Mouse (Mus musculus) myocyte (in vitro differentiated cells): ENCODE data around the gene Hist1h2bf.

Experiments
- MYOG ChIP-seq, 3 experiments: IDR thresholded peaks; one replicate each; pipeline ENCODE4 v1.6.1; 2011; ENCODE audit warnings: control low read depth in 2 of 3, low read depth in 2 of 3, mild to moderate bottlenecking in 2 of 3; ENCODE audit not compliant: insufficient read length in 2 of 3, control insufficient read depth in 1 of 3, insufficient read depth in 1 of 3
- POLR2A ChIP-seq: IDR thresholded peaks from one replicate; pipeline ENCODE4 v1.6.1; 2011; ENCODE audit warnings: low read depth, mild to moderate bottlenecking, control low read depth, moderate library complexity; ENCODE audit not compliant: insufficient read length
- TCF12 ChIP-seq: IDR thresholded peaks from one replicate; pipeline ENCODE4 v1.6.1; 2011; ENCODE audit warnings: mild to moderate bottlenecking, control low read depth; ENCODE audit not compliant: poor library complexity, insufficient read depth, severe bottlenecking

- TF ChIP-seq TCF12 (no peak), POLR2A (no peak), MYOG (IDR thresholded peaks at IDR 0.05; ENCODE audit: control insufficient read depth in 1 of 3, insufficient read depth in 1 of 3, insufficient read length in 2 of 3, low read depth in 2 of 3) (no peak)
Observed at GRCm38 (mm10) chr13:23550761-23551145, 23.2 kb downstream of the Hist1h2bf start.
